Mouse (Mus musculus) midbrain, embryonic 10.5 days (tissue): ENCODE measurements around the gene Gm11037. TPM values are rescaled to one million over a fixed set of nuclear protein-coding genes. Genes with fewer than 3 reads are reported as not detected.

Experiments
- DNase-seq: peaks from one replicate; pipeline ENCODE4 v3.0.0-alpha.2; 2017; ENCODE audit warnings: low spot score
- H3K27ac ChIP-seq: fragments of 300-500 bp; sonication (generic); replicated peaks from 2 replicates; pipeline ENCODE4 v1.5.1; 2016; ENCODE audit warnings: mild to moderate bottlenecking
- H3K27me3 ChIP-seq: fragments of 300-500 bp; sonication (generic); 2 replicates; pipeline ENCODE4 v1.6.1; 2016; ENCODE audit warnings: low read depth, mild to moderate bottlenecking; ENCODE audit not compliant: poor library complexity, severe bottlenecking
- H3K36me3 ChIP-seq: fragments of 300-500 bp; sonication (generic); 2 replicates; pipeline ENCODE4 v1.6.1; 2016; ENCODE audit warnings: mild to moderate bottlenecking, moderate library complexity
- H3K4me1 ChIP-seq: fragments of 300-500 bp; sonication (generic); 2 replicates; pipeline ENCODE4 v1.6.1; 2016
- H3K4me3 ChIP-seq: fragments of 300-500 bp; sonication (generic); 2 replicates; pipeline ENCODE4 v1.5.1; 2016; ENCODE audit warnings: mild to moderate bottlenecking, moderate library complexity
- H3K9me3 ChIP-seq: fragments of 300-500 bp; sonication (generic); replicated peaks from 2 replicates; pipeline ENCODE4 v1.6.1; 2016; ENCODE audit warnings: mild to moderate bottlenecking
- WGBS: fragments of 180-500 bp; shearing (Covaris S2); methylation state at CpG from one replicate; pipeline ENCODE4 v1.1.7; 2016; 5-methylcytosine and 5-hydroxymethylcytosine counted together
- polyA plus RNA-seq: library from polyadenylated mRNA; unstranded; fragments of >200 nt; fragmentation: Nextera tagmentation; extraction: Ambion mirVana; gene quantifications from 2 replicates; pipeline ENCODE4 v1.2.1, GENCODE M21; 2016

The Gm11037 gene
- polyA plus RNA-seq, 1 experiment from 2014 or later = not detected

GRCm38 (mm10) chr2:131179246-131179886, 46.1 kb downstream of the Gm11037 start:
- Histone ChIP-seq H3K36me3 (peaks cover 30% of the 10 kb centered on the region), H3K9me3 (no peaks in the 10 kb centered on the region), H3K4me1 (peaks cover 49% of the 10 kb centered on the region), H3K27me3 (no peaks in the 10 kb centered on the region), H3K27ac (peak overlapping the region; percentile 93), H3K4me3 (peak overlapping the region; percentile 91)
- WGBS = 1% methylated on average over 67 of the region's 67 CpGs
- DNase-seq = peak; percentile 80

GRCm38 (mm10) chr2:131179990-131180587, 46.8 kb downstream of the Gm11037 start, which contains the start of gene Cenpb:
Gene Cenpb (minus strand): TSS chr2:131180067.
- peak within 1 kb of the TSS; percentile 91 for H3K4me3 ChIP-seq
- peaks cover 30% of the 10 kb centered on the region for H3K36me3 ChIP-seq
- DNase-seq = peak; percentile 85
- peaks cover 43% of the 10 kb centered on the region for H3K4me1 ChIP-seq
- peak within 1 kb of the TSS; percentile 93 for H3K27ac ChIP-seq
- H3K9me3 ChIP-seq = no peaks in the 10 kb centered on the region
- H3K27me3 ChIP-seq = peaks cover 2% of the 10 kb centered on the region; the same call in 1 of the 2 replicates
- 3% methylated on average over 57 of the region's 57 CpGs for WGBS

Other genes with a start within 250 kb of the Gm11037 start
- gene 4930402H24Rik, start 227.1 kb upstream of the Gm11037 start, polyA plus RNA-seq = 28.3 and 43.3 TPM in 2 replicates
- gene Atrn, start 227.0 kb upstream of the Gm11037 start, polyA plus RNA-seq = 5.7 and 6.6 TPM in 2 replicates
- gene Gfra4, start 90.4 kb upstream of the Gm11037 start, polyA plus RNA-seq = 3.6 and 3.7 TPM in 2 replicates
- gene Adam33, start 69.7 kb upstream of the Gm11037 start, polyA plus RNA-seq = 0.84 and 1.1 TPM in 2 replicates
- gene Siglec1, start 46.7 kb upstream of the Gm11037 start, polyA plus RNA-seq = 0.12 TPM in 2 replicates
- gene Hspa12b, start 6.2 kb upstream of the Gm11037 start, polyA plus RNA-seq = 6.5 and 7.6 TPM in 2 replicates
- gene 1700037H04Rik, start 26.6 kb downstream of the Gm11037 start, polyA plus RNA-seq = 136 and 145 TPM in 2 replicates
- gene Cenpb, start 46.6 kb downstream of the Gm11037 start, polyA plus RNA-seq = 9.0 and 10.6 TPM in 2 replicates
- gene Cdc25b, start 53.5 kb downstream of the Gm11037 start, polyA plus RNA-seq = 117 and 140 TPM in 2 replicates
- gene Spef1, start 53.8 kb downstream of the Gm11037 start, polyA plus RNA-seq = 3.7 and 6.3 TPM in 2 replicates
- 25.9 and 28.9 TPM in 2 replicates for gene Ap5s1, start 73.6 kb downstream of the Gm11037 start, polyA plus RNA-seq
- gene Mavs, start 100.6 kb downstream of the Gm11037 start, polyA plus RNA-seq = 20.6 and 21.4 TPM in 2 replicates
- gene Pank2, start 129.0 kb downstream of the Gm11037 start, polyA plus RNA-seq = 43.6 and 49.1 TPM in 2 replicates
- 7.5 and 10.5 TPM in 2 replicates for gene Rnf24, start 219.4 kb downstream of the Gm11037 start, polyA plus RNA-seq